Mouse (Mus musculus) cerebellum, adult 11-12 months (tissue): Measurements from ENCODE around the gene Cog7.

Experiments
- DNase-seq: peaks from one replicate; pipeline ENCODE4 v3.0.0; 2022

Cog7 gene

GRCm38 (mm10) chr7:121946196-121946595 is 35.3 kb downstream of the Cog7 start:
- peak; percentile 60 for DNase-seq

GRCm38 (mm10) chr7:121942371-121942770 is 39.1 kb downstream of the Cog7 start:
- no peak for DNase-seq

GRCm38 (mm10) chr7:121941640-121942039 is 39.9 kb downstream of the Cog7 start:
- DNase-seq = no peak

GRCm38 (mm10) chr7:121941016-121941415 is 40.5 kb downstream of the Cog7 start:
- peak; percentile 42 for DNase-seq

GRCm38 (mm10) chr7:121939729-121940128 is 41.8 kb downstream of the Cog7 start:
- DNase-seq = peak; percentile 93

GRCm38 (mm10) chr7:121939244-121939643 is 42.3 kb downstream of the Cog7 start:
- peak; percentile 55 for DNase-seq

- DNase-seq = peak; percentile 43
Observed at GRCm38 (mm10) chr7:121938124-121938891, 43.2 kb downstream of the Cog7 start.

GRCm38 (mm10) chr7:121936861-121937630 is 44.5 kb downstream of the Cog7 start:
- peak; percentile 92 for DNase-seq

GRCm38 (mm10) chr7:121935906-121936794 is 45.4 kb downstream of the Cog7 start:
- DNase-seq = peak; percentile 54

GRCm38 (mm10) chr7:121934346-121934745 is 47.2 kb downstream of the Cog7 start:
- no peak for DNase-seq

- DNase-seq = no peak
Observed at GRCm38 (mm10) chr7:121933675-121934074, 47.8 kb downstream of the Cog7 start.

GRCm38 (mm10) chr7:121931246-121931645 is 50.3 kb downstream of the Cog7 start:
- peak; percentile 85 for DNase-seq

- DNase-seq = no peak
Observed at GRCm38 (mm10) chr7:121927882-121928281, 53.6 kb downstream of the Cog7 start.

- DNase-seq = no peak
Observed at GRCm38 (mm10) chr7:121924361-121924760, 57.1 kb downstream of the Cog7 start.

GRCm38 (mm10) chr7:121913944-121914343 is 67.6 kb downstream of the Cog7 start:
- no peak for DNase-seq

- no peak for DNase-seq
Observed at GRCm38 (mm10) chr7:121912250-121912649, 69.3 kb downstream of the Cog7 start.

- DNase-seq = no peak
Observed at GRCm38 (mm10) chr7:121906879-121907278, 74.6 kb downstream of the Cog7 start.

GRCm38 (mm10) chr7:121902757-121903411 is 78.6 kb downstream of the Cog7 start:
- DNase-seq = no peak

- no peak for DNase-seq
Observed at GRCm38 (mm10) chr7:121899940-121900339, 81.6 kb downstream of the Cog7 start.

GRCm38 (mm10) chr7:121899311-121899710 is 82.2 kb downstream of the Cog7 start:
- DNase-seq = peak; percentile 48

GRCm38 (mm10) chr7:121896689-121897088 is 84.8 kb downstream of the Cog7 start:
- no peak for DNase-seq

GRCm38 (mm10) chr7:121890636-121891360 is 90.7 kb downstream of the Cog7 start:
- DNase-seq = peak; percentile 30
